Mouse (Mus musculus): Measurements from ENCODE around the gene Grip2. TPM values are rescaled to one million over a fixed set of nuclear protein-coding genes. Genes with fewer than 3 reads are reported as not detected.

The Grip2 gene
- polyA plus RNA-seq, 1 experiment from 2014 or later: 0.69 TPM

DNA sequence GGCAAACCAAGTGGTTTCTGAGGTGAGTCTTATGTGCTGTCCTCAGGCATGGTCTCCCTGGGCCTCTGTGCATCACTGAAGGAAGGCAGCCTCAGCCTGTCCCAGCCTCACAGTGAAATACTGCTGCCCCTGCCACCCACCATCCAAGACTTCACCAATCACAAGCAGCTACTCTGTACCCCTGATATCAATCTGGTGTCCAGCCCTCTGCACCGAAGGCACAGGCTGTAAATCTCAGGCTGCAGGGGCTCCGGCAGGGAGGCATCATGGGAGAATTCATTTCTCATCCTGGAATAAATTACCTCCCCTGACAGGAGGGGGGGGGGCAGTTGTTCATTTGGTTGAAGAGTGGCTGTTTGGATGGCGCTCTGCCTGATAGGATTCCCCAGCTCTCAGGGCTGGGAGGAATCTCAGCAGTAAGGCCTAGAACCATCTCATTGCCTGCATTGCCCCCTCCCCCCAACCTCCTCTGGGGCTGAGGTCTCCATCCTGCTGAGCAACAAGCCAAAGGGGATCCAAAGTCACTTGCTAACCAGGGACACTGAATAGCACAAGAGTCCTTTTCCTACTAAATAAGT lies 5.9 kb upstream of the Grip2 start:
- H3K27me3 ChIP-seq: peaks cover 15% of the 10 kb centered on the region
- no peak overlapping the region for H3K4me2 ChIP-seq
- H3K4me1 ChIP-seq: no peaks in the 10 kb centered on the region
- no peak overlapping the region for H3K4me3 ChIP-seq
- ATAC-seq (ENCODE audit: insufficient number of reproducible peaks, insufficient read depth, low FRiP score, low TSS enrichment, low read depth): no peak
- no peaks in the 10 kb centered on the region for H3K36me3 ChIP-seq
- no peaks in the 10 kb centered on the region for H3K9me3 ChIP-seq
- H3K9ac ChIP-seq: no peak overlapping the region
- H3K27ac ChIP-seq: no peak overlapping the region
- WGBS: 60% methylated on average over 3 of the region's 3 CpGs

DNA sequence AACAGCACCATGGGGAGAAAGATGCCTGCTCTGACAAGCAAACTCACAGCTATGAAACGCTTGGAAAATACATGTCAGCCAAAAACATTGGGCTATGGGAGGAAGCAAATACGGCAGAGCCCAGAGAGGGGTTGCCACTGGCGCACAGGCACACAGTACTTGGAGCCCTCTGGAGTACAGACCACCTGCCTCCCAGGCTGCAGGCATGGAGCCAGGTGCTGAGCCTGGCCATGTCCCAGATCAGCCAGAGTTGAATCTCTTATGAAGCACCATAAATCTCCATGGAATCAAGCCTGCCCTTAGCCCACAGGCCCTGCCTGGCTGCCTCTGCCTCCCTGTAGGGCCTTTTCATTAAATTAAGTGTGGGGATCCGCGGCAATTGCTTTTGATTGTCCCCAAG lies 876 bp upstream of the Grip2 start:
- peaks cover 8% of the 10 kb centered on the region; the same call in 1 of the 2 replicates for H3K27me3 ChIP-seq
- no peak overlapping the region for H3K27ac ChIP-seq
- 78% methylated on average over 5 of the region's 5 CpGs for WGBS
- no peaks in the 10 kb centered on the region for H3K36me3 ChIP-seq
- H3K4me3 ChIP-seq: no peak overlapping the region
- H3K4me2 ChIP-seq: no peak overlapping the region
- H3K9ac ChIP-seq: no peak overlapping the region
- ATAC-seq (ENCODE audit: insufficient number of reproducible peaks, insufficient read depth, low FRiP score, low TSS enrichment, low read depth): no peak
- no peaks in the 10 kb centered on the region for H3K9me3 ChIP-seq
- H3K4me1 ChIP-seq: no peaks in the 10 kb centered on the region

DNA sequence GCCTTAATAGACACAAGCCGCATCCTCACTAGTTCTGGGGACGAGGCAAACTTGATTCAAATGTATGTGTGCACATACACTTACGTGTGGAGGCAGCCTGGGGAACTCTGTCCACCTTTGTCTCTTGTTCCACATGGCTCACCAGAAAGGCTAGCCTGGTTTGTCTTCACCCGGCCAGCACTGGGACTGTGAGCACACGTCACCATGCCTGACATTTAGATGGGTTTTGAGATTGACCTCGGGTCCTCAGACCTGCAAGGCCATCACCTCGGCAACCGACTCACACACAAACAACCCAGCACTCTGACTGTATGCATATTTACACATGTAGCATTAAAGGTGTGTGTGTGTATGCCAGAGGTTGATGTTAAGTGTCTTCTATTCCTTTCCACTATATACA lies 8.8 kb downstream of the Grip2 start:
- no peak overlapping the region for H3K4me3 ChIP-seq
- H3K9me3 ChIP-seq: no peaks in the 10 kb centered on the region
- H3K4me1 ChIP-seq: no peaks in the 10 kb centered on the region
- WGBS: 81% methylated on average over 8 of the region's 8 CpGs
- H3K27ac ChIP-seq: no peak overlapping the region
- ATAC-seq (ENCODE audit: insufficient number of reproducible peaks, insufficient read depth, low FRiP score, low TSS enrichment, low read depth): no peak
- no peak overlapping the region for H3K9ac ChIP-seq
- no peaks in the 10 kb centered on the region for H3K27me3 ChIP-seq
- no peaks in the 10 kb centered on the region for H3K36me3 ChIP-seq
- H3K4me2 ChIP-seq: no peak overlapping the region

DNA sequence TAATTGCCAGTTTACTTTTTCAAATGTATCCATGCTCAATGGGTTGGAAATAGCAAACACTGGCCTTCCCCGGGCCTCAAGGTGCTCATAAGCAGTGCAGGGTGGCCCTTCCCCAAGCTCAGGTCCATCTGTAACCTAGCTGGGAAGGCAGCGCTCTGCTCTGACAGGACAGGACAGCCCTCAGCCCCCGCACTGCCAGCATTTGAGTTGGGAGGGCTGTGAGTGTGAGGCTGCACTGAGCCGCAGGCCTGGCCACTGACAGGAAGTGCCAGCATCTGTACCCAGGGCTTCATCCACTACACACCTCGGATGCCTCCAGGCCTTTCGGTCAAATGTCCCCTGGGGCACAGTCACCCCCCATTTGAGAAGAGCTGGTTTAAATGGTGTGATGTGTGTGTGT lies 11.1 kb downstream of the Grip2 start:
- H3K36me3 ChIP-seq: no peaks in the 10 kb centered on the region
- H3K4me1 ChIP-seq: no peaks in the 10 kb centered on the region
- H3K9ac ChIP-seq: no peak overlapping the region
- ATAC-seq (ENCODE audit: insufficient number of reproducible peaks, insufficient read depth, low FRiP score, low TSS enrichment, low read depth): no peak
- H3K9me3 ChIP-seq: no peaks in the 10 kb centered on the region
- H3K27ac ChIP-seq: no peak overlapping the region
- H3K27me3 ChIP-seq: no peaks in the 10 kb centered on the region
- WGBS: 74% methylated on average over 6 of the region's 6 CpGs
- H3K4me2 ChIP-seq: no peak overlapping the region
- H3K4me3 ChIP-seq: no peak overlapping the region

DNA sequence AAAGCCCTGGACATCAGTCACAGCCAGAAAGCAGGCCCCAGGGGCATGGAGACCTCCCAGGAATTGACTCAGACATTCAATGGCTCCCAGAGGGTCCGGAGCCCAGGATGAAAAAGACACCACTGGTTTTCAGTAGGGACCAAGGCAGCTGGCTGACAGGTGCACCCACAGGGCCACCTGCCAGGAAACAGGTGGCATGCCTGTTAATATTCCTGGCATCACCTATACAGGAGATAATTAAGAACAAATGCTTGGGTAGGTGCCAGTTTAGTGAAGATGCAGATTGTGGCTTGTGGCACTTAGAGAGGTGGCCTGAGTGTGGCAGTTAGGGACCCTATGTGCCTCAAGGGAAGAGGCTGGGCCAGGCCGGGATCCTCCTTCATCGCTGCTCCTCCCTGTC lies 13.4 kb downstream of the Grip2 start:
- no peak for ATAC-seq (ENCODE audit: insufficient number of reproducible peaks, insufficient read depth, low FRiP score, low TSS enrichment, low read depth)
- no peaks in the 10 kb centered on the region for H3K4me1 ChIP-seq
- WGBS: 84% methylated on average over 3 of the region's 3 CpGs
- H3K9me3 ChIP-seq: no peaks in the 10 kb centered on the region
- no peak overlapping the region for H3K27ac ChIP-seq
- peaks cover 16% of the 10 kb centered on the region for H3K27me3 ChIP-seq
- no peak overlapping the region for H3K4me2 ChIP-seq
- no peaks in the 10 kb centered on the region for H3K36me3 ChIP-seq
- no peak overlapping the region for H3K4me3 ChIP-seq
- H3K9ac ChIP-seq: no peak overlapping the region

DNA sequence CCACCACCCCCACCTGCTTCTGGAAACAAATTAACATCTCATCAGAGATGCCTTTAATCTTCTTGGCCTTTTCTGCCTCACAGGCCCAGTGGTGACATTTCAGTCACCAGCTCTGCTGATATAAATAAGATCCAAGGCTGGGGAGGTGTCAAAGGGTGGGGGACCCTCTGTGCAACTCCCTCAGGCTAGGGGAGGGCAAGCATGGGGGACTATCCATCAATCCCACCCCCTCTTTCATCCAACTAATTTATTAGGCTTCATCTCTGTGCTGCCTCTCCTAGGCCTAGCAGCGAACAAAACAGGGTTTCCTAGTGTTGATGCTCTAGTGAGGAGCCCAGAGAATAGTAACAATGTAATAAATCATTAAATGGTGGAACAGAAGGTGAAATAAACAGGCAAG lies 17.0 kb downstream of the Grip2 start:
- H3K27ac ChIP-seq: no peak overlapping the region
- peaks cover 13% of the 10 kb centered on the region for H3K4me1 ChIP-seq
- H3K9ac ChIP-seq: no peak overlapping the region
- 53% methylated on average over 1 of the region's 1 CpGs for WGBS
- no peak overlapping the region for H3K4me2 ChIP-seq
- peaks cover 52% of the 10 kb centered on the region for H3K27me3 ChIP-seq
- ATAC-seq (ENCODE audit: insufficient number of reproducible peaks, insufficient read depth, low FRiP score, low TSS enrichment, low read depth): no peak
- no peaks in the 10 kb centered on the region for H3K9me3 ChIP-seq
- no peaks in the 10 kb centered on the region for H3K36me3 ChIP-seq
- no peak overlapping the region for H3K4me3 ChIP-seq

DNA sequence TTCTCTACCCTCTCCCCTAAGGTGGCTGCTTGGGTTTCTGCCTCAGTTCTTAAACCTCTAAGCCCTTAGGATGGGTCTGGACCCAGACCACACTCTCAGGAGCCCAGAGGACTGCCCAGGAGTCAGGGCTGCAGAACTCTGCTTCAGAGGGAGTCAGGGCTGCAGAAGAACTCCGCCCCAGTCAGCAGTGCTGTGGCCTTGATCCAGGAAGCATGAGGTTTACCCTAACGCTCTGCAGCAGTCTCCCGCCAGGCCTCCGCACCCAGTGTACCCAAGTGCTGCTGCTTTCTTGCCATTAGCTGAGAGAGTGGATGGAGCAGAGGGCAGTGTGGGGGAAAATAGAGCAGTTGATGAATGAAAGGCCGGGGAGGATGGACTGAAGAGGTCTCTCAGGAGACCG lies 19.0 kb downstream of the Grip2 start:
- 54% methylated on average over 6 of the region's 6 CpGs for WGBS
- ATAC-seq (ENCODE audit: insufficient number of reproducible peaks, insufficient read depth, low FRiP score, low TSS enrichment, low read depth): no peak

DNA sequence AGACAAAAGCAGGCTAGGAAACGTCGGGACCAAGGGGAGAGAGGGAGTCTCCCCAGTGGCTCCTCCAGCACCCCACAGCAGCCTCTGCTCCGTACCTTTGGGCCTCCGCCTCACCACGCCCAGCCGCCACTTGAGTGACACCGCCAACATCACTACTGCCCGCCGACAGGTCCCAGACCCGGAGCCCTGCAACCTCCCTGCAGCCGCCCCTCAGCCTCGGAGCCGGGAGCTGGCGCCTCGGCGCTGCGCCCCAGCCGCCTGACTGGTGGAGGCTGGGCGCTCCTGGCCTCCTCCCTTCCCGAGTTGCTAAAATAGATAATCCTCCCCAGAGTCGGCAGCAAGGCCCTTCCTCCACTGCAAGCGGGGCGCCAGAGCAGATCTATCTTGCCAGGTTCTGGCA lies 19.9 kb downstream of the Grip2 start:
- WGBS: 1% methylated on average over 23 of the region's 23 CpGs
- Histone ChIP-seq H3K9me3 (no peaks in the 10 kb centered on the region), H3K27me3 (peaks cover 70% of the 10 kb centered on the region), H3K27ac (no peak overlapping the region), H3K4me3 (peak overlapping the region; percentile 34), H3K36me3 (no peaks in the 10 kb centered on the region), H3K9ac (peak overlapping the region; percentile 58), H3K4me2 (peak overlapping the region; percentile 61), H3K4me1 (peaks cover 13% of the 10 kb centered on the region)
- ATAC-seq (ENCODE audit: insufficient number of reproducible peaks, insufficient read depth, low FRiP score, low TSS enrichment, low read depth): no peak

More for the DNA sequence above, 19.0 kb downstream of the Grip2 start:
- H3K36me3 ChIP-seq: no peaks in the 10 kb centered on the region
- H3K9me3 ChIP-seq: no peaks in the 10 kb centered on the region
- H3K27me3 ChIP-seq: peaks cover 65% of the 10 kb centered on the region
- no peak overlapping the region for H3K9ac ChIP-seq
- no peak overlapping the region for H3K4me2 ChIP-seq
- no peak overlapping the region for H3K27ac ChIP-seq
- no peak overlapping the region for H3K4me3 ChIP-seq
- H3K4me1 ChIP-seq: peaks cover 13% of the 10 kb centered on the region

DNA sequence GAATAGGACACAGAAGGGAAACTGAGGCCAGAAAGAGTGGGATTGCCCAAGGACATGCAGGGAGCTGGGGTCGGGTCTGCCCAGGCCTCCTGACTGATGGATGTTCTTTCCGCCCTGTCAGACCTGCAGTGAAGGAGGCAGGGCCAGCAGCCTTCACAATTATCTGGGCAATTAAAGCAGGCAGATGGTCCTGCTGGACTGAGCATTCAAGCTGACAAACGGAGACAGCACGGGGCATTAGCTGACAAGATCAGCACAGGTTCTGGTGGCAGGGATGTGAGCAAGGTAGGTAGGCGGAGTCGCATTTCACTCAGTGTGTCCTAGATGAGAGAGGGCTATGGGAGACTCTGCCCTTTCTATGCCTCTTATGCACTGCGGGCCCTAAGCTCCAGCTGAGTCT lies 22.9 kb downstream of the Grip2 start:
- Histone ChIP-seq H3K4me1 (peaks cover 13% of the 10 kb centered on the region), H3K27me3 (peaks cover 60% of the 10 kb centered on the region), H3K4me3 (no peak overlapping the region), H3K27ac (no peak overlapping the region), H3K36me3 (no peaks in the 10 kb centered on the region), H3K9ac (no peak overlapping the region), H3K4me2 (no peak overlapping the region), H3K9me3 (no peaks in the 10 kb centered on the region)
- ATAC-seq (ENCODE audit: insufficient number of reproducible peaks, insufficient read depth, low FRiP score, low TSS enrichment, low read depth): no peak
- WGBS: 48% methylated on average over 7 of the region's 7 CpGs

DNA sequence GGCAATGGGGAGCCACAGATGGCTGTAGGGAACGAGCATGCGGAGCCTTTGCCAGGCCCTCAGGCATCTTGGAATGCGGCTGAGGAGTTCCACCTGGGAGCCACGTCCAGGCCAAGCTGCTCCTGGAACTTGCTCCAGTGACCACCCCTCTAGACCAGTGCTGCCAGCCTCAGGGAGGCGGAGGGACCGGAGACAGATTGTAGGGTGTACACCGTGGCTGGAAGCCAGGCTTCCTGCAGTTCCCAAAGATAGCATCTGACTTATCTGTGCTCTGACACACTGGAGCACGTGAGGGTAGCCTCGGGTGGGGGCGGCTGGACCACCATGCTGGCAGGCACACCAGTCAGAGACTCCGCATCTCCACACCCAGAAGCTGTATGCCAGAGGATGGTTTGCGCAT lies 28.6 kb downstream of the Grip2 start:
- no peaks in the 10 kb centered on the region for H3K9me3 ChIP-seq
- no peak overlapping the region for H3K27ac ChIP-seq
- H3K9ac ChIP-seq: no peak overlapping the region
- H3K4me3 ChIP-seq: no peak overlapping the region
- 0 out of 2 replicates have a peak, but pooled peaks cover 5% of the 10 kb centered on the region for H3K27me3 ChIP-seq
- 68% methylated on average over 12 of the region's 12 CpGs for WGBS
- ATAC-seq (ENCODE audit: insufficient number of reproducible peaks, insufficient read depth, low FRiP score, low TSS enrichment, low read depth): no peak
- H3K4me2 ChIP-seq: no peak overlapping the region
- H3K36me3 ChIP-seq: no peaks in the 10 kb centered on the region
- H3K4me1 ChIP-seq: peaks cover 13% of the 10 kb centered on the region

DNA sequence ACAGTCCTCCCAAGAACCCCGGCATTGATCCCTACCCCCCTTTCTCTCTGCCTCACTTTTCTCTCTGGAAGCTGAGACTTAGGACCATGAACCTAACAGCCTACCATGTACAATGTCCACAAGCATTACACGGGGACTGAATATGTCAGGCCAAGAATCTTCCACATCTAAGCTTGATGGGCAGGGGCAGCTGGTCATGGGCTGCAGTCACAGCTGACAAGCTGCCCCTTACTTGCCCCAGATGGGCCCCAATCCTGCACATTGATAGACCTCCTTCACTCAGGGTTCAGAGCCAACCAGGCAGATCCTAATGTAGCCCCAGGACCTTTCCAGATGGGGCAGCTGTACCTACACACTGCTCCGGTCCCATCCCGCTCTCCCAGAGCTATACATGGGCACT lies 30.3 kb downstream of the Grip2 start:
- WGBS: 86% methylated on average over 4 of the region's 4 CpGs

DNA sequence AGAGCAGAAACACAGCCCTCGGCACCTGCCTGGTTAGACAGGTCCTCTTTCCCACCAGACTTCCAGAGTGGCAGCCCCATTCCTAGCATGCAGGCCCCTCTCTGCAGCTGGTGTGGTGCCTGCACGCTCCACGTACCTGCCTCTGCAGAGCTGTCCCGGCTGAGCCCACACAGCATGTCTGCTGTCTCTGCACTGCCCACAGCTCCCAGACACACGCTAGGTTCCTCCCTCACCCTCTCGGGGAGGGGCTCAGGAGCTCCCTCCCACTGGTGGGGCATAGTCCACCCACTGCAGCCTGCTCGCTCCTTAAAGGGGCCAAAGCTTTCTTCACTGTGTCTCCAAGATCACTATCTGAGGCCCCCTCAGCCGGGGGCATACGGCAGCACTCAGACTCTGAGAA lies 31.0 kb downstream of the Grip2 start:
- Histone ChIP-seq H3K4me2 (no peak overlapping the region), H3K4me3 (no peak overlapping the region), H3K27me3 (no peaks in the 10 kb centered on the region), H3K4me1 (peaks cover 18% of the 10 kb centered on the region), H3K9ac (peak overlapping the region; percentile 27; the same call in 1 of the 2 replicates), H3K9me3 (no peaks in the 10 kb centered on the region), H3K27ac (no peak overlapping the region), H3K36me3 (no peaks in the 10 kb centered on the region)
- WGBS: 43% methylated on average over 9 of the region's 9 CpGs
- no peak for ATAC-seq (ENCODE audit: insufficient number of reproducible peaks, insufficient read depth, low FRiP score, low TSS enrichment, low read depth)

More for the DNA sequence above, 30.3 kb downstream of the Grip2 start:
- H3K27me3 ChIP-seq: no peaks in the 10 kb centered on the region
- peaks cover 18% of the 10 kb centered on the region for H3K4me1 ChIP-seq
- no peak overlapping the region for H3K27ac ChIP-seq
- no peaks in the 10 kb centered on the region for H3K9me3 ChIP-seq
- no peaks in the 10 kb centered on the region for H3K36me3 ChIP-seq
- H3K9ac ChIP-seq: no peak overlapping the region
- H3K4me2 ChIP-seq: no peak overlapping the region
- H3K4me3 ChIP-seq: no peak overlapping the region
- ATAC-seq (ENCODE audit: insufficient number of reproducible peaks, insufficient read depth, low FRiP score, low TSS enrichment, low read depth): no peak
